Mouse (Mus musculus): ENCODE data around the gene Mif4gd.

DNA sequence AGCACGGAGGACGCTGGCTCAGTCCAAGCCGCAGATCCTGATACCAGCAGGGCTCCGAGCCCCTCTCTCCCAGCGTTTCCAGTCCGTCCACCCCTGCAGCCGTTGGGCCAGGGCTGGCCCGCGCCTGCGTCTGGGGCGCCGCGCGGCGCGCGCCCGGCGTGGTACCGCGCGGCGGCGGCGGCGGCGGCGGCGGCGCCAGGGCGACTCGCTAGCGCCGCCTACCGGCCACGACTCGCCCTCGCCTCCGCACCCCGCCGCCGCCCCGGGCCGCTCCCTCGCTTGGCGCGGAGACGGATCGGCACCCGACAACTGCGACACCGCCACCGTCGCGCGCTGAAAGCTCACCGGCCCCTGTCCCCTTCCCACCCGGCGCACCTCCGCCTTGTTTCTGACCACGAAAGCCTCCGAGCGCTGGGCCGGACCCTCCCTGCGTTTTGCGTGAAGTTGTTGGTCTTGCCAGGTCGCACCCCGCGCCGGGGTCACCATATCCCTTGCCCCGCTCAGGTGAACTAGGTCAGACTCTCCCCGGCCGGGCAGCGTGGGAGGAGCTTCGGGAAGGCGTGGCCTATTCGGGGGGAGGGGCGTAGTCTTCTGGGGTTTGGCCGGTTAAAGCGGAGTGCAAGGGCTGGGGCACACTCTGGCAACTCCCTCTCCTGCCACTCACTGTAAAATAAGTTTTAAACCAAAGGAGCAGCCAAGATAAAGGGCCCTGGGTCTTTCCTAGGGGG lies at the start of gene Mif4gd:
- TF ChIP-seq CTCF (IDR thresholded peaks at IDR 0.05; ENCODE audit: borderline replicate concordance, extremely low read depth, insufficient read depth, insufficient read length) (peak; percentile 59; the same call in 1 of the 2 replicates), POLR2A (IDR thresholded peaks at IDR 0.05; ENCODE audit: borderline replicate concordance, extremely low read depth, insufficient read depth, insufficient read length, poor library complexity, severe bottlenecking) (no peak)

Data from brain, embryonic 14.5 days (tissue).